Mouse (Mus musculus) forebrain, embryonic 16.5 days (tissue): ENCODE measurements at regions not wholly inside any gene's neighbourhood (a gene's known extent, or its start where the extent isn't known, plus 50 kb on each side); places are given as distances from the start of the nearest gene placed in this dataset.

Experiments
- ATAC-seq: fragments of 200-750 bp; cut with Nextera tagmentation; 2 replicates; pipeline ENCODE4 v1.8.0; 2017; ENCODE audit warnings: mild to moderate bottlenecking, moderate library complexity
- H3K27ac ChIP-seq: fragments of 300-500 bp; sonication (generic); 2 replicates; pipeline ENCODE4 v1.5.1; 2014; ENCODE audit warnings: low read length, control low read depth
- H3K27me3 ChIP-seq: fragments of 300-500 bp; sonication (generic); replicated peaks from 2 replicates; pipeline ENCODE4 v1.6.1; 2014; ENCODE audit warnings: low read length; ENCODE audit not compliant: control insufficient read depth, insufficient read depth
- H3K36me3 ChIP-seq: fragments of 300-500 bp; sonication (generic); 2 replicates; pipeline ENCODE4 v1.6.1; 2014; ENCODE audit not compliant: control insufficient read depth, insufficient read depth
- H3K4me1 ChIP-seq: fragments of 300-500 bp; sonication (generic); replicated peaks from 2 replicates; pipeline ENCODE4 v1.6.1; 2014; ENCODE audit warnings: low read length; ENCODE audit not compliant: control insufficient read depth, insufficient read depth
- H3K4me2 ChIP-seq: fragments of 300-500 bp; sonication (generic); 2 replicates; pipeline ENCODE4 v1.6.1; 2014; ENCODE audit warnings: mild to moderate bottlenecking, low read length, control low read depth
- H3K4me3 ChIP-seq: fragments of 300-500 bp; sonication (generic); replicated peaks from 2 replicates; pipeline ENCODE4 v1.5.1; 2014; ENCODE audit warnings: mild to moderate bottlenecking, low read length, control low read depth
- H3K9ac ChIP-seq: fragments of 300-500 bp; sonication (generic); replicated peaks from 2 replicates; pipeline ENCODE4 v1.6.1; 2014; ENCODE audit warnings: low read depth, low read length, control low read depth
- H3K9me3 ChIP-seq: fragments of 300-500 bp; sonication (generic); 2 replicates; pipeline ENCODE4 v1.6.1; 2016; ENCODE audit warnings: low read length; ENCODE audit not compliant: control insufficient read depth
- WGBS: fragments of 180-500 bp; shearing (Covaris S2); extraction: QIAGEN DNeasy Blood & Tissue Kit; methylation state at CpG from one replicate; pipeline ENCODE4 v1.1.7; 2014; 5-methylcytosine and 5-hydroxymethylcytosine counted together

DNA sequence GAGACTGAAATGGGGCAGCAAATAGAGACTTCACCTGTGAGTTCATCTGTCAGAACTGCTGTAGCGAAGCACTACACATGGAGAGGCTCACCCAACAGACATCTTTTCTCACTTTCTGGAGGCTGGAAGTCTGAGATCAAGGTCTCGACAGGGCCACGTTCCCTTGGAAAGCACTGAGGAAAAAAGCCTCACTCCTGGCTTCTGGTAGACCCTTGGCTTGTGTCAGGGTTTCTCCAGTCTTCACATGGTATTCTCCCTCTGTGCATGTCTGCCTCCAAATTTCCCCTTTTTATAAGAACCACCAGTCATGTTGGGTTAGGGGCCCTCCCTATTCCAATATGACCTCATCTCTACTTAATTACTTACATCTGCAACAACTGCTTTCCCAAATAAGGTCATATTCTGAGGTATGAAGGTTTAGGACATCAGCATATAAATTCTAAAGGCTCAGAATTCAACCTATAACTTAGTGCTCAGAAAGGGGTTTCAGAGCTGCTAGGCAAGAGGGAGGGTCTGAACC, 124.1 kb downstream of the Cyp26a1 start:
- Histone ChIP-seq H3K36me3 (no peaks in the 10 kb centered on the region), H3K4me3 (no peak overlapping the region), H3K9ac (no peak overlapping the region), H3K4me1 (no peaks in the 10 kb centered on the region), H3K4me2 (no peak overlapping the region), H3K27me3 (no peaks in the 10 kb centered on the region), H3K27ac (no peak overlapping the region), H3K9me3 (no peaks in the 10 kb centered on the region)
- no peak for ATAC-seq
- WGBS = 84% methylated on average over 3 of the region's 3 CpGs

DNA sequence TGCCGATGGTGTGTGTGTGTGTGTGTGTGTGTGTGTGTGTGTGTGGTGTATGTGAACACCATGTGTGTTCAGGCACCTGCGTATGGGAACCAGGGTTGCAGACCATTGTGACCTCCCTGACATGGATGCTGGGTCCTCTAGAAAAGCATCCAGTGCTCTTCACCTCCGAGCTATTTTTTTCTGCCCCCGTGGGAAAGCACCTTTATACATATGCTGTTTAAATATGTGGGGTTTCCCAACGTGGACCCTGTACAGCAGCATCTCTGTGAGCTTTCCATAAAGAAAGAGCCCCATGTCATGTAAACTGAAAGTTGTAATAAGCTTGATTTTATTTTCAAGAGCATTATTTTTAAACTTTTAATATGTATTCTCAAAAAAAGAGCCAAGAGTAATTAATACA, 126.6 kb downstream of the Cyp26a1 start:
- H3K4me1 ChIP-seq = no peaks in the 10 kb centered on the region
- H3K9ac ChIP-seq = no peak overlapping the region
- H3K4me2 ChIP-seq = no peak overlapping the region
- 88% methylated on average over 5 of the region's 5 CpGs for WGBS
- no peaks in the 10 kb centered on the region for H3K9me3 ChIP-seq
- no peaks in the 10 kb centered on the region for H3K27me3 ChIP-seq
- no peak for ATAC-seq
- H3K27ac ChIP-seq = no peak overlapping the region
- H3K36me3 ChIP-seq = no peaks in the 10 kb centered on the region
- no peak overlapping the region for H3K4me3 ChIP-seq

DNA sequence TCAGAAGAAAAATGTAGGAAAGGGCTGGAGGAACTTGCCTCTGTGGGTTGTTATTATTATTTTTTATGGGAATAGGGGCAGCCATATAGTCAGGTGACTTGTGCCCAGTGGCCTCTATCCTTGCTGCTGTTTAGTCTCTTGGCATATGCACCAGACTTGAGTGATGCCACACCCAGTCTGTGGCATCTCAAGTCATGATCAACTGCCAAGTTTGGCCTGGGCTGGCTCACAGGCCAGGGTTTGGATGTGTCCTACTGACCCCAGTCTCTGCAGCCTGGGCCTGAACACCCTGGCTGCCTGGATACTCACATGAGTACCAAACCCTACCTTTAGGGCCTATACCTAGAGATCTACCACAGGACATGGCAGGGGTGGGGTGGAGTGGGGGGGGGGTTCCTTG, 133.8 kb downstream of the Cyp26a1 start:
- Histone ChIP-seq H3K4me1 (no peaks in the 10 kb centered on the region), H3K27ac (no peak overlapping the region), H3K9me3 (no peaks in the 10 kb centered on the region), H3K36me3 (no peaks in the 10 kb centered on the region), H3K9ac (no peak overlapping the region), H3K4me3 (no peak overlapping the region), H3K4me2 (no peak overlapping the region), H3K27me3 (no peaks in the 10 kb centered on the region)
- no peak for ATAC-seq

DNA sequence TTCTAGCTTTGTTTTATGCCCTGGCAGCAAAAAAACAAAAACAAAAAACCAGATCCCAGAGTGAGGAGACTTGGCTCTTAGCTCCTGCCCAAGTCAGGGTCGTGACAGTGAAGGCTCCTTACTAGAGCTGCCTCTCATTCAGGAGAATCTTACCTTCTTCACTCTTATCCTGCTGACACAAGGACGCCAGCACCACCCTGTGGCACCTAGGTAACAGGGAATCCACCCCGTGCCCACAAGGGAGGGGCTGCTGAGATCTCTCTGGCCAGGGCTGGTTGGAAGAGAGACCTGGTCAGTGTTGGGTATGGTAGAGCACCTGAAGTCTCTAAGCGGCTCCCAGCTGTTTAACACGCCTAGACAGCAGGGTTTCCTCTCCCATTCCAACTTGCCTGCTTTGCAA, 139.3 kb downstream of the Cyp26a1 start:
- Histone ChIP-seq H3K27ac (no peak overlapping the region), H3K9me3 (no peaks in the 10 kb centered on the region), H3K4me2 (no peak overlapping the region), H3K9ac (no peak overlapping the region), H3K4me1 (no peaks in the 10 kb centered on the region), H3K27me3 (no peaks in the 10 kb centered on the region), H3K4me3 (no peak overlapping the region), H3K36me3 (no peaks in the 10 kb centered on the region)
- ATAC-seq = no peak
- 49% methylated on average over 5 of the region's 5 CpGs for WGBS
